Mouse (Mus musculus) intestine, embryonic 15.5 days (tissue): ENCODE measurements at regions not wholly inside any gene's neighbourhood (a gene's known extent, or its start where the extent isn't known, plus 50 kb on each side); places are given as distances from the start of the nearest gene placed in this dataset.
A peak's percentile ranks its signal among the peaks of the same experiment; 100 is the strongest.

Source experiments
- ATAC-seq: fragments of 200-750 bp; cut with Nextera tagmentation; 2 replicates; pipeline ENCODE4 v1.8.0; 2017; ENCODE audit warnings: moderate TSS enrichment, moderate library complexity
- H3K27ac ChIP-seq: fragments of 300-500 bp; sonication (generic); 2 replicates; pipeline ENCODE4 v1.5.1; 2015; ENCODE audit warnings: mild to moderate bottlenecking, inconsistent platforms
- H3K27me3 ChIP-seq: fragments of 300-500 bp; sonication (generic); replicated peaks from 2 replicates; pipeline ENCODE4 v1.6.1; 2015; ENCODE audit warnings: inconsistent platforms
- H3K36me3 ChIP-seq: fragments of 300-500 bp; sonication (generic); 2 replicates; pipeline ENCODE4 v1.6.1; 2015; ENCODE audit warnings: inconsistent platforms
- H3K4me1 ChIP-seq: fragments of 300-500 bp; sonication (generic); replicated peaks from 2 replicates; pipeline ENCODE4 v1.6.1; 2015; ENCODE audit warnings: inconsistent platforms
- H3K4me2 ChIP-seq: fragments of 300-500 bp; sonication (generic); replicated peaks from 2 replicates; pipeline ENCODE4 v1.6.1; 2015; ENCODE audit warnings: mild to moderate bottlenecking, inconsistent platforms
- H3K4me3 ChIP-seq: fragments of 300-500 bp; sonication (generic); replicated peaks from 2 replicates; pipeline ENCODE4 v1.5.1; 2015; ENCODE audit warnings: inconsistent platforms
- H3K9ac ChIP-seq: fragments of 300-500 bp; sonication (generic); 2 replicates; pipeline ENCODE4 v1.6.1; 2015; ENCODE audit warnings: inconsistent platforms
- H3K9me3 ChIP-seq: fragments of 300-500 bp; sonication (generic); 2 replicates; pipeline ENCODE4 v1.6.1; 2016; ENCODE audit warnings: inconsistent platforms
- WGBS: fragments of 180-500 bp; shearing (Covaris S2); methylation state at CpG from one replicate; pipeline ENCODE4 v1.1.7; 2015; 5-methylcytosine and 5-hydroxymethylcytosine counted together

DNA sequence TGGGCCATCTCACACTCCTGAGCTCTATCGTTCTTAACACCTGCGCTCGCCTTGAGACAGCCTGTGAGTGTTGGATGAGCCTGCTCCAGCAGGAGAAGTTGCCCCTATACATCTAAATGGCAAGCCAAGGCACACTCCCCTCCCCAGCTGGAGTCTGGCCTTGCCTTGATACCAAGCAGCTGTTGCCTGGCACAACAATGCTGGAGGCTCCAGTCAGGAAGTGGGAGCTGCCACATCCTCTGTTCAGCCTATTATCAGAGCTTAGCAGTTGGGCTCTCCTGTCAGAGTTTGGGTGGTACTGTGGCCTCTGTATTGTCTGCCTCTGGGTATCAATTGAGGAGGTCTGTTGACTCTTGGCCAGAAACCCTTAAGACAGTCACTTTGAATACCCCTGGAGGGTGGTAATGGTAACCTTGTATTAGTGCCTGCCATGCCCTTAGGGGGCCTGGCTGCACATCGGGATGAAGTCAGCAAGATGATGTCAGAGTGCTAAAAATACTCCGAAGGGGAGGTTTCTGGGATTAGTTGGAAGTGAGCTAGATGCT is 227.4 kb upstream of the Jarid2 start:
- no peak overlapping the region for H3K9ac ChIP-seq
- peaks cover 17% of the 10 kb centered on the region for H3K4me1 ChIP-seq
- H3K36me3 ChIP-seq = no peaks in the 10 kb centered on the region
- WGBS = 56% methylated on average over 5 of the region's 5 CpGs
- H3K4me3 ChIP-seq = no peak overlapping the region
- no peak overlapping the region for H3K4me2 ChIP-seq
- H3K9me3 ChIP-seq = no peaks in the 10 kb centered on the region
- ATAC-seq = 0 out of 2 replicates have a peak, but pooled peaks have one; percentile 25
- no peak overlapping the region for H3K27ac ChIP-seq
- no peaks in the 10 kb centered on the region for H3K27me3 ChIP-seq

DNA sequence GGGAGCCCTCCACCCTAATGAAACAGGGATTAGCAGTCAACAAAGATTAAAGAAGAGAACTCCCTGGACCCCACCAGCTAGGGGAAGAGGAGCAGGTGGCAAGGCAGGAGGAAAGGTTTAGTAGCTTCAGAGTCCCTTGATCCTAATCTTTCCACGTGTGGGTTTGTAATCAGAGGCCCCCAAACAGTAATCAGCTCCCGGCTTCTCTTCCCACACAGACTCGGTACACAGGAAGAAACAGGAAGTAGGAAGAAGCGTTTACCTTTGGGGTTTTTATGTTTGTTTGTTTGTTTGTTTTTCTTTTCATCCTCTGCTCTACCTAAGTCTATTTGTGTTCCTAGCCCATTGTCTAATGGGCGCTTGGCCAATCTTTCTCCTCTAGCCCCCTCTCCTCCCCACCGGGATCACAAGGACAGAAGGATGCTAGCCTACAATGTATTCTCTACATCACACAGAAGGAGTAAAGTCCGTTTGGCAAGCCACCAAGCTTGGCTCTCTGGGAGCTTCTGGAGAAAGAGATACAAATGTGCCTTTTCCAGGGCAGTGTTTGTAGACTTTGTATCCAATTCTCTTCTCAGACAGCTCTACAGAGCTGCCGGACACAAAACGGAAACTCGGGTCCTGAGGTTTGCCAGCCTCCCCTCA is 226.5 kb upstream of the Jarid2 start:
- Histone ChIP-seq H3K4me2 (no peak overlapping the region), H3K36me3 (no peaks in the 10 kb centered on the region), H3K4me1 (peaks cover 17% of the 10 kb centered on the region), H3K4me3 (no peak overlapping the region), H3K9ac (no peak overlapping the region), H3K9me3 (no peaks in the 10 kb centered on the region), H3K27me3 (no peaks in the 10 kb centered on the region), H3K27ac (no peak overlapping the region)
- WGBS = 51% methylated on average over 10 of the region's 10 CpGs
- peak; percentile 49 for ATAC-seq

DNA sequence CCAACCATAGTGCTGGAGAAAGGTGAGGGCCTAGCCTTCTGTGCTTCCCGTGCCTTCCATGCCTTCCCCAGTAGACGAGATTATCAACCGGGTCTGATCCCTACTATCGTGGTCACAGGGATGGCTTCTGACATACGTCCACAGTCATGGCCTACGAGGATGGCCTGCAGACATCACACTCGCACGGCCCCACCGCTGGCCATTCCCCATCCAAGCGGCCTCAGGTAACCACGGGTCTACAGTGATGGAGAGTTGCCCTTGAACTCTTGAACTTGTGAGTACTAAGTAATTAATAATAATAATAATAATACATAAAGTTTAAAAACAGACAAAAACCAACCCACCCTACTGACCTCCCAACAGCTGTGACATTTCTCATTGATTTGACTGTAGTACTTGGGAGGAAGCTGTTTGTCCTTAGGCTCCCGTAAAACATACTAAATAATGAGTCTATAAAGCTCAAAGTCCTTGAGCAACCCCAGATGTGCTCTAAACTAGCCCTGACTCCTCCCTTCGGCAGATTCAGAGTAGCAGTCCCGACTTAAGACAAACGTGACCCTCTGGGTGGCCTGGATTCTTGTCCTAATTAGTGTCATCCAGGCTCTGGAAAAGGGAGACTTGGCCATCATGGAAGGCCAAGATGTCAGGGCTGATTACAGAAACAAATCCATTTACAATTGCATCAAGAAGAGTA is 225.9 kb upstream of the Jarid2 start:
- Histone ChIP-seq H3K4me1 (peaks cover 17% of the 10 kb centered on the region), H3K27me3 (no peaks in the 10 kb centered on the region), H3K36me3 (no peaks in the 10 kb centered on the region), H3K9ac (no peak overlapping the region), H3K9me3 (no peaks in the 10 kb centered on the region), H3K27ac (no peak overlapping the region), H3K4me2 (no peak overlapping the region), H3K4me3 (no peak overlapping the region)
- peak; percentile 65 for ATAC-seq
- 58% methylated on average over 15 of the region's 15 CpGs for WGBS

DNA sequence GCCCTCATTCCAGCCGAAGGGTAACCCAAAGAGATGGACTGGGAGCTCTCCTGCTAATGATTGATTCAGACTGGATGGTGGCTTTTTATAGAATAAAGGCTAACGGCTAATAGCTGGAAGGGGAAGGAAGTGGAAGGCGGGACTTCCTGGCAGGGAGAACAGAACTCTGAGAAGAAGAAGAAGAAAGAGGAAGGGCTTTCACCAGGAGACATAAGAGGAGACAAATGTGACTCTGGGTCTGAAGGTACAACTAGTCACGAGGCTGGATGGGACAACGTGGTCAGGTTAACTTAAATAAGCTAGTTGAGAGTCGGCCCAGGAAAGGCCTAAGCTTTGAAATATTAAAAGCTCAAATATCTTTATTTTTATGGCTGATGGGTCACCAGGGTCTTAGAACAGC is 224.8 kb upstream of the Jarid2 start:
- no peak overlapping the region for H3K4me3 ChIP-seq
- H3K4me1 ChIP-seq = peaks cover 17% of the 10 kb centered on the region
- no peak overlapping the region for H3K4me2 ChIP-seq
- H3K36me3 ChIP-seq = no peaks in the 10 kb centered on the region
- H3K9me3 ChIP-seq = no peaks in the 10 kb centered on the region
- no peaks in the 10 kb centered on the region for H3K27me3 ChIP-seq
- no peak overlapping the region for H3K27ac ChIP-seq
- WGBS = 77% methylated on average over 6 of the region's 6 CpGs
- no peak for ATAC-seq
- no peak overlapping the region for H3K9ac ChIP-seq

DNA sequence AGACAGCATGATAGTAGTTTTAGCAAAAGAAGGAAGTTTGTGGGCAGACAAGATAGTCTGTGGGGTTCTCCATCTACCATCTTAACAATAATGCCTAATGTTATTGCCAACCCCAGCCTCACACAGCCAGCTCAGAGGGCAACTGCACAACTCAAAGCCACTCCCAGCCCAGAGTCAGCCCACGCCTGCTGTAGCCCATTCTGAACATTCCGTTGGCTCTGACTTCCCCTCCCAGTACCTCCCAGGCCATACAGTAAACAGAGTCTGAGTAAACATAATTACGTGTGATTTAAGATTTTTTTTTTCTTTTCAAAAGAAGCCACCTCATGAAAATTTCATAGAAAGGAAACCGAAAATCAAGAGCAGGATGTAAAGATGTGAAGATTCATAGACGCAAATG is 222.3 kb upstream of the Jarid2 start:
- Histone ChIP-seq H3K27me3 (no peaks in the 10 kb centered on the region), H3K9ac (no peak overlapping the region), H3K4me1 (peaks cover 14% of the 10 kb centered on the region), H3K27ac (no peak overlapping the region), H3K36me3 (no peaks in the 10 kb centered on the region), H3K9me3 (no peaks in the 10 kb centered on the region), H3K4me3 (no peak overlapping the region), H3K4me2 (no peak overlapping the region)
- no peak for ATAC-seq
- WGBS = 46% methylated on average over 5 of the region's 5 CpGs

DNA sequence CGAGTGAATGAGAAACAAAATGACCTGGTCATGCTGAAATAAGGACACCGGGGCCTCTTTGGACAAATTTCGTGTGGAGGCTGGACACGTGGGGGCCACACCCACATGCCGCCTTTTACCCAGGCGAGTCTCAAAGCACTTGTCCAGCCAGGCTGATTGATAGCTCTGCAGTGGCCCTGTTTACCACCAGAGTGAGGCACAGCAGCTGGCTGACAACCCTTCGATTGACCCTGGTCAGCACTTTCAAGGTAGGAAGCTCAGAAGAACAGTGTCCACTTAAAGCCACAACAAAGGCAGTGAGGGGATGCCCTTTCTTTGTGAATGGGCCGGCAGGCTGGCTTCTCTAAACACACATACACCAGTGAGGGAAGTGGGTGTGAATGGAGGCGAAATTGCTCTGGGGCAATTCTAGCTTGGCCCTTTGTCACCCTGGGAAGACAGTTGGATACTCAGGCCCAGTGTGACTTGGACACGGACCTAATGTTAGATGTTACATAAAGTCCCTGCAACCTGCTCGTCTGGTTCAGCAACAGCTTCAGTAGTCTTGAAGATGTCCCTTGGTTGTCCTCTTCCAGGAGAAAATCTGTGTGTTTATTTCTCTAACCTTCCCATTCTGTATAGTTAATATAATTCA is 219.6 kb upstream of the Jarid2 start:
- H3K36me3 ChIP-seq = no peaks in the 10 kb centered on the region
- H3K9me3 ChIP-seq = no peaks in the 10 kb centered on the region
- ATAC-seq = no peak
- 41% methylated on average over 11 of the region's 11 CpGs for WGBS
- no peak overlapping the region for H3K4me3 ChIP-seq
- no peak overlapping the region for H3K4me2 ChIP-seq
- H3K27me3 ChIP-seq = no peaks in the 10 kb centered on the region
- H3K9ac ChIP-seq = no peak overlapping the region
- peaks cover 3% of the 10 kb centered on the region; the same call in 1 of the 2 replicates for H3K4me1 ChIP-seq
- H3K27ac ChIP-seq = no peak overlapping the region

DNA sequence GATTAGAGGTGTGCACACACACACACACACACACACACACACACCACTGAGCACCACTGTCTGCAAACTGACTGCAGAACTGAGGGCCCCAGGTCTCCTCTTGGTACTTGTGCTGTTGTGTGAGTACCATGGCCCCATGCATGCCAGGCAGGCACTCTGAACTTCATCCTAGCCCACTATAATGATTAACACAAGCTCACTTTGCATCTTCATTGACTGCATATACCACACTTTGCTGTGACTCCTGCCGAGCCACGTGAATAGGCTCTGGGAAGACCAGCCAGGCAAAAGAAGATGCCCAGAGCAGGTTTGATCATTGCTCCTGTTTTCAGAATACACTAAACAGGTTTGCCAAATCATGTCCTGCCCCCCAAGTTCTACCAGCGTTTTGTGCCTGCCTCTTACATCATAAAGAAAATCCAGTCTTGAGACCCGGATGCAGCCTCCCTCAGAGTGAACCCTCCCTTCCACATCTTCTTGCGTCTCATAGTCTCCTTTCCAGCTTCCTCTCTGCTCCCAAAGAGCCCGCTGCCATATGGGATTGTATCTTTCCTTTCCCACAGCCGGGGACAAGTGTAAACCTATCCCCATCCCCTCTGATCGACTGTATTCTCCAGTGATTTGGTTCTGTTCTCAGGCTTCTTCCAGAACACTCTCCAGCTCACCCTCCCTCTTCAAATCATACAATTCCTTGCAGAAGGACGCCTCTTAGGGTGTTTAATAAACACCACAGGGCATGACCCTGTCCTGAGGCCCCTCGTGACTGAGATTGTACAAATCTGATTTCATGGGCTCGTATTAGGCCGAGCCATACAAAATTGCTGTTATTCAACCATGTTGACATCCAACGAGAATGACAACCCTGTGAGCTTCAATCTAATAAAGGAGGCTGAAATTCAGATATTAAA is 215.6 kb upstream of the Jarid2 start:
- H3K9ac ChIP-seq = no peak overlapping the region
- no peaks in the 10 kb centered on the region for H3K9me3 ChIP-seq
- H3K27ac ChIP-seq = no peak overlapping the region
- H3K4me3 ChIP-seq = no peak overlapping the region
- WGBS = 53% methylated on average over 13 of the region's 13 CpGs
- no peak overlapping the region for H3K4me2 ChIP-seq
- peaks cover 3% of the 10 kb centered on the region; the same call in 1 of the 2 replicates for H3K4me1 ChIP-seq
- no peak for ATAC-seq
- no peaks in the 10 kb centered on the region for H3K36me3 ChIP-seq
- no peaks in the 10 kb centered on the region for H3K27me3 ChIP-seq

DNA sequence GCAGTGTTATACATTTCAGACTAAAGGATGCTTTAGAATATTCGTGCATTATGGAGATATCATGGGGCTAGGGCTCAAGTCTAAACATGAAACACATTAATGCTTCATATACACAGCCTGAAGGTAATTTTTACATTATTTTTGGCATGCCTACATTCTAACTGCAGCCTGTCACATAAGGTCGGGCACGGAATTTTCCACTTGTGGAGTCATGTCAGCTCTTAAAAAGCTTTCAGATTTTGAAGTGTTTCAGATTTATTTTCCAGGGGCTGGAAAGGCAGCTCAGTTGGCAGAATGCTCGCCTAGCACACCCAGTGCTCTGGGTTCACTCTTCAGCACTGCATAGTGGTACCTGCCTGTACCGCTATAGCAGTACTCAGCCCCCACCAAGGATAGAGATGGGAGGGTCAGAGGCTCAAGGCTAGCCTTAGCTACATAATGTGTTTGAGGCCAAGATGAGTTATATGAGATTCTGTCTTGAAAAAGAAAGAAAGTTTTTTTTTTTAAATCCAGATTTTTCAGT is 214.6 kb upstream of the Jarid2 start:
- Histone ChIP-seq H3K9ac (no peak overlapping the region), H3K9me3 (no peaks in the 10 kb centered on the region), H3K4me2 (no peak overlapping the region), H3K4me1 (no peaks in the 10 kb centered on the region; the same call in 1 of the 2 replicates), H3K4me3 (no peak overlapping the region), H3K36me3 (no peaks in the 10 kb centered on the region), H3K27ac (no peak overlapping the region), H3K27me3 (no peaks in the 10 kb centered on the region)
- WGBS = 77% methylated on average over 5 of the region's 5 CpGs
- no peak for ATAC-seq

DNA sequence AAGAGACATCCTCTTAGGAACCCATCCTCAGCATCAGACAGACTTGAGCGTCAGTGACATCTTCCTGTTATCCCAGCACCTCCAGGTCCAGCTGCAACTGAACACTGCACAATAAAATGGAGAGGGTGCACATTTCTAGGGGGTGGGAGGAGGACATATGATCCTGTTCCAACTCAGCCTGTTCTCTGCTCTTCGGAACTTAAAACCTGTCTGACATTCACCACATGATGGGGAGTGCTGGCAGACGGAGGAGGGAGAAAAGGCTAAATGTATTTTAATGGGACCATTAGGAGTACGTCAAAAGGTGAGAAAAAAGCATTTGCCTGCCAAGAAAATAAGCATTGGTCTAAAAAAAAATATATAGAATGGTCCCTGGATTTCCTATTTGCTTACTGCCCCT is 212.4 kb upstream of the Jarid2 start:
- Histone ChIP-seq H3K36me3 (no peaks in the 10 kb centered on the region), H3K27ac (no peak overlapping the region), H3K4me2 (no peak overlapping the region), H3K4me3 (no peak overlapping the region), H3K9ac (no peak overlapping the region), H3K9me3 (no peaks in the 10 kb centered on the region), H3K27me3 (no peaks in the 10 kb centered on the region), H3K4me1 (no peaks in the 10 kb centered on the region)
- 77% methylated on average over 4 of the region's 4 CpGs for WGBS
- ATAC-seq = no peak

DNA sequence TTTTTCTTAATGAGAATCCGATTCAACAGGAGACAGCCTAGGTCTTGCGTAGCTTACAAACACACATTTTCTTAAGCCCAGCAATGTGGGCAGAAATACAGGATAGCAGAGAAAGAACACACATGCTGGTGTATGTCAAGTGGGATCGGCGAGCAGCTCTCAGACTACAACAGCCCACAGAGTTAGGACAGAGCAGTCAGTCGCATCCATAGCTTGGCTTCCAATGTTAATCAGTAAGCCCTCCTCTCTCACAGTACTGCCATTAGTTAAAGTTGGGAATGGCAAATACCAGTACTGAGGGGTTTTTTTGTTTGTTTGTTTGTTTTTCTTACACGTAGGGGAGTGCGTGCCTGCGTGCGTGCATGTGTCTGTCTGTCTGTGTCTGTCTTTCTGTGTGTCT is 212.0 kb upstream of the Jarid2 start:
- Histone ChIP-seq H3K27ac (no peak overlapping the region), H3K9ac (no peak overlapping the region), H3K4me2 (no peak overlapping the region), H3K36me3 (no peaks in the 10 kb centered on the region), H3K4me1 (no peaks in the 10 kb centered on the region), H3K9me3 (no peaks in the 10 kb centered on the region), H3K4me3 (no peak overlapping the region), H3K27me3 (no peaks in the 10 kb centered on the region)
- WGBS = 84% methylated on average over 9 of the region's 9 CpGs
- ATAC-seq = no peak

DNA sequence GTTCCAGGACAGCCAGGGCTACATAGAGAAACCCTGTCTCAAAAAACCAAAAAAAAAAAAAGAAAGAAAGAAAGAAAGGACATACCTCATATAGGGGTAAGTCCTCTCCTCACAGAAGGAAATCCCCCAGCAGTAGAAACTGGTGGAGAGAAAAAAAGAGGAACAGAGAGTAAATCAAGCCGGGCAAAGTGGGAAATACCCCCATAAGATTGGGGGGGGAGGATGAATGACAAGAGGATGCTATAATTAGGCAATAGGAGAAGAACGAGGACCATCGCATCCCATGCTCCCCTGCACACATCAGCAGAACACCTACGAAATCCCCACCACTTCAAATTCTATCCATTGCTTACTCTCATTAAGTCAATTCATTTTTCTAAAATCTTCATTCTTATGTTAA is 211.1 kb upstream of the Jarid2 start:
- H3K9ac ChIP-seq = no peak overlapping the region
- no peaks in the 10 kb centered on the region for H3K4me1 ChIP-seq
- no peaks in the 10 kb centered on the region for H3K27me3 ChIP-seq
- no peaks in the 10 kb centered on the region for H3K36me3 ChIP-seq
- no peak overlapping the region for H3K4me3 ChIP-seq
- no peak overlapping the region for H3K4me2 ChIP-seq
- no peak for ATAC-seq
- no peak overlapping the region for H3K27ac ChIP-seq
- H3K9me3 ChIP-seq = no peaks in the 10 kb centered on the region
- 89% methylated on average over 4 of the region's 4 CpGs for WGBS

DNA sequence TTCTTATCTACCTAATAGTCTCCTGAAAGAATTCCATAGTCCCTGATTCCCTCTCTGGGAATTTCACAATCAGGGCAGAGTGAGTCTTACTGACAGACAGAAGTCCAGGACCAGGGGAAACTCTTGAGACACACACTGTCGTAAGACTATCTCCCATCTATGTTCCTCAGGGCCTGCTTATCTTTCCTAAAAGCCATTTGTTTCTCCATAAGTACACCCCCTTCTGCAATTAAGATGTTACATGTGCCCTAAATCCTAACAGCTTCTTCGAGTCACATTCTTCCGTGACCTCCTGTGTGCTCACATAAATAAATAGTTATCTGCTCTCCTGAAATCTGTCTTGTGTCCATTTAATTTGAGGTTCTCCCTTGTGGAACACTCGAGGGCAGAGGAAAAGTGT is 205.8 kb upstream of the Jarid2 start:
- no peak for ATAC-seq
- WGBS = 55% methylated on average over 4 of the region's 4 CpGs

More for the DNA sequence above, 205.8 kb upstream of the Jarid2 start:
- Histone ChIP-seq H3K9ac (no peak overlapping the region), H3K4me3 (no peak overlapping the region), H3K36me3 (no peaks in the 10 kb centered on the region), H3K4me1 (no peaks in the 10 kb centered on the region), H3K9me3 (no peaks in the 10 kb centered on the region), H3K4me2 (no peak overlapping the region), H3K27me3 (no peaks in the 10 kb centered on the region), H3K27ac (no peak overlapping the region)
